Mouse (Mus musculus) thymus, postnatal 0 days (tissue): Measurements from ENCODE around the gene Olfr229. TPM values are rescaled to one million over a fixed set of nuclear protein-coding genes. Genes with fewer than 3 reads are reported as not detected.
"Not testable (repeated sequence)": the region's sequence is repeated elsewhere in the genome, so short reads cannot be mapped to it uniquely, and the experiment has no call there.

Experiments used
- DNase-seq: peaks from one replicate; pipeline ENCODE4 v3.0.0-alpha.2; 2015; ENCODE audit warnings: low spot score
- polyA plus RNA-seq: library from polyadenylated mRNA; unstranded; fragments of >200 nt; fragmentation: Nextera tagmentation; extraction: Ambion mirVana; gene quantifications from 2 replicates; pipeline ENCODE4 v1.2.1, GENCODE M21; 2015

The Olfr229 gene
- polyA plus RNA-seq = not detected in 2 replicates

DNA sequence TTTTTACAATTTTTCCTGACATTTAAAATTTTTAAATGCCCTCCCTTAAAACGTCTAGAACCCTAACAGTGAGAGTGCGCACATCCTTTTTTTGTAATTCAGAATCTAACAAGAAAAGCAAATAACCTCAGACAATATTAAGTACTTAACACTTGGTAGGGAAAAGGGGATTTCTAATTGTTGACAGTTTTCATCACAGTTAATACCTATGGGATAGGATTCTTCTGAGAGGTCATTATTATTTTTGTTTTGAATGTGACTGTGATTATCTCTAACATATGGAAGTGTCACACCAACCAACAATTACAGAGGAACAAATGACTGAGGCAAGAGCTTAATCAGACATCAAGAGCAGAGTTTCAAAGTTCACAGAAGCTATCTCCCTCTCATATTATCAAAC, at the start of gene Olfr229:
TSS of gene Olfr229 (plus strand) at position 301 of the 400 bp plus-strand sequence.
- DNase-seq = no peak

GRCm38 (mm10) chr9:39866122-39866521, 41.0 kb upstream of the Olfr229 start, which contains the start of gene Olfr972:
Gene Olfr972 (plus strand): TSS chr9:39866422.
- DNase-seq = no peak

GRCm38 (mm10) chr9:39871986-39872385, 35.1 kb upstream of the Olfr229 start:
- not testable (repeated sequence) for DNase-seq

- DNase-seq = not testable (repeated sequence)
Measured at GRCm38 (mm10) chr9:39877541-39878396, 29.4 kb upstream of the Olfr229 start.

GRCm38 (mm10) chr9:39905106-39905505, 2.0 kb upstream of the Olfr229 start:
- DNase-seq = no peak

DNA sequence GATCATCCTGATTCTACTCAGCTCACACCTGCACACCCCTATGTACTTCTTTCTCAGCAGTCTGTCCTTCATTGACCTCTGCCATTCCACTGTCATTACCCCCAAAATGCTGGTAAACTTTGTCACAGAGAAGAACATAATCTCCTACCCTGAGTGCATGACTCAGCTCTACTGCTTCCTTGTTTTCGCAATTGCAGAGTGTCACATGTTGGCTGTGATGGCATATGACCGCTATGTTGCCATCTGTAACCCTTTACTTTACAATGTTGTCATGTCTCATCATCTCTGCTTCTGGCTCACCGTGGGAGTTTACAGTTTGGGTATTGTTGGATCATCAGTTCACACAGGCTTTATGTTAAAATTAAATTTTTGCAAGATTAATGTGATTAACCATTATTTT, 2.8 kb downstream of the Olfr229 start:
- DNase-seq = no peak

GRCm38 (mm10) chr9:39927975-39928836, 21.1 kb downstream of the Olfr229 start:
- DNase-seq = not testable (repeated sequence)

DNA sequence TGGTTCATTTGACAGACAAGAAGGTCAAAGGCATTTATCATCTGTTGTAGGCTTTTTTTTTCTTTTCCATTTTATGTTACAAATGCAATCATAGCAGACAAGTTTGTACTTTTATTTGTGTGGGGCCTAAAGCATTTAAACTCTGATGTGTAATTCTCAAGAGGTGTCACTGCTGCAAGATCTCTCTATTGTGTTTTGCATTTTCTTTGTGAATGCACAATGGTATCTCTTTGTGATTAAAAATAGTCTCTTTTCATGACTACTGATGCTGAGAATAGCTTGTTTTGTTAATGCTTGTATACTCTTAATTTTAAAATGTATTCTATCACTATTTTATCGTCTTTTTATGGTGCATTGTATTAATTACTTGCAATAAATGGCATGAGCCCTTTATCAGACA, 21.7 kb downstream of the Olfr229 start:
- DNase-seq = not testable (repeated sequence)

- DNase-seq = no peak
Measured at GRCm38 (mm10) chr9:39937201-39937600, 30.1 kb downstream of the Olfr229 start, which contains the start of gene Olfr974. Gene Olfr974 (plus strand): TSS chr9:39937501.

DNA sequence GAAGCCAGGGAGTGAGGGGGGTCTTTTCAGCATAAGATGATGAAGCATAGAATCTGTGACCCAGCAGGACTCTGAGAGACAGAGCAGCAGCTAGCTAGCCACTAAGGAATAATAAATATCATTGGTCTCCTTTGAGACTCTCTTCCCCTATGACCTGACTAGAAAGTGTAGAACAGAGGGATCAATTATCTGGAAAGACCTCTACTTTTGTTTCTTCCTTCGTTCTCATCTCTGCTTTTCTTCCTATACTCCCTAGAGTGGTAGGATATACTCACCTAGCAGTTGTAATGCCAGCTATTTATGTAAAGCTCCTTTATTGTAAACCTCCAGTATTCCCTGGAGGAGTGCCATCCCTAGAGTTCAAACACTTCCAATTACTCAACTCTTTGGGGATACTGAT, 44.8 kb downstream of the Olfr229 start, which contains the start of gene Olfr975:
TSS of gene Olfr975 (minus strand) at position 101 of the 400 bp plus-strand sequence.
- no peak for DNase-seq

DNA sequence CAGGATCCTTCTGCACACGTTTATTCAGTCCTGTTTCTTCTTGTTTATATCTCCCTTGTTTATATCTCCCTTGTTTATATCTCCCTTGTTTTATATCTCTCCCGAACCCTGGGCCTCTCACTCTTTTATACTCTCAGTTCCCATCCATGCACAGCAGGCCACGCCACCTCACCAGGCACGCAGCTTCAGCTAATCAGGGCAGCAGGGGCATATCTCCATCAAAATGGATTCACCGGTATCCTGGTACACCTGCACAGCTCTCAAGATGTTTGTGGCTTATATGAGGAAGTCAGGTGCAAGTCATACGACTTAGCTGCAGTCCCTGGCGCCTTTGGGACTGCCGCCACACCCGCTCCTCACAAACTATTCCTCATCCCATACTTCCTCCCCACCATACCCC, 53.9 kb downstream of the Olfr229 start, which contains the start of gene Olfr976:
TSS of gene Olfr976 (minus strand) at position 101 of the 400 bp plus-strand sequence.
- not testable (repeated sequence) for DNase-seq

Other genes starting within 250 kb of the Olfr229 start
- not detected in 2 replicates for gene Olfr963, start 240.1 kb upstream of the Olfr229 start, polyA plus RNA-seq
- gene Olfr149, start 200.2 kb upstream of the Olfr229 start, polyA plus RNA-seq = not detected in 2 replicates
- not detected in 2 replicates for gene Olfr965, start 196.0 kb upstream of the Olfr229 start, polyA plus RNA-seq
- not detected in 2 replicates for gene Olfr150, start 176.4 kb upstream of the Olfr229 start, polyA plus RNA-seq
- gene Olfr967, start 161.1 kb upstream of the Olfr229 start, polyA plus RNA-seq = not detected in 2 replicates
- gene Olfr968, start 124.1 kb upstream of the Olfr229 start, polyA plus RNA-seq = not detected in 2 replicates
- not detected in 2 replicates for gene Olfr969, start 116.4 kb upstream of the Olfr229 start, polyA plus RNA-seq
- gene Olfr970, start 98.5 kb upstream of the Olfr229 start, polyA plus RNA-seq = not detected in 2 replicates
- not detected in 2 replicates for gene Olfr971, start 70.5 kb upstream of the Olfr229 start, polyA plus RNA-seq
- not detected in 2 replicates for gene Olfr972, start 40.9 kb upstream of the Olfr229 start, polyA plus RNA-seq
- not detected in 2 replicates for gene Olfr974, start 30.2 kb downstream of the Olfr229 start, polyA plus RNA-seq
- gene Olfr975, start 44.7 kb downstream of the Olfr229 start, polyA plus RNA-seq = not detected in 2 replicates
- not detected in 2 replicates for gene Olfr976, start 53.8 kb downstream of the Olfr229 start, polyA plus RNA-seq
- not detected in 2 replicates for gene Olfr978, start 84.8 kb downstream of the Olfr229 start, polyA plus RNA-seq
- gene Olfr979, start 96.1 kb downstream of the Olfr229 start, polyA plus RNA-seq = not detected in 2 replicates
- gene Olfr980, start 102.2 kb downstream of the Olfr229 start, polyA plus RNA-seq = not detected in 2 replicates
- gene Olfr981, start 114.1 kb downstream of the Olfr229 start, polyA plus RNA-seq = not detected in 2 replicates
- not detected in 2 replicates for gene Olfr982, start 166.5 kb downstream of the Olfr229 start, polyA plus RNA-seq
- gene Olfr983, start 186.3 kb downstream of the Olfr229 start, polyA plus RNA-seq = not detected in 2 replicates
- gene Olfr984, start 206.9 kb downstream of the Olfr229 start, polyA plus RNA-seq = not detected in 2 replicates
- gene Olfr985, start 222.8 kb downstream of the Olfr229 start, polyA plus RNA-seq = not detected in 2 replicates
- gene Tmem225, start 240.8 kb downstream of the Olfr229 start, polyA plus RNA-seq = not detected in 2 replicates